Mouse (Mus musculus): ENCODE data around the gene Mrgprd. TPM values are rescaled to one million over a fixed set of nuclear protein-coding genes. Genes with fewer than 3 reads are reported as not detected.

Gene Mrgprd
- polyA plus RNA-seq, 1 experiment from 2014 or later, result not detected

DNA sequence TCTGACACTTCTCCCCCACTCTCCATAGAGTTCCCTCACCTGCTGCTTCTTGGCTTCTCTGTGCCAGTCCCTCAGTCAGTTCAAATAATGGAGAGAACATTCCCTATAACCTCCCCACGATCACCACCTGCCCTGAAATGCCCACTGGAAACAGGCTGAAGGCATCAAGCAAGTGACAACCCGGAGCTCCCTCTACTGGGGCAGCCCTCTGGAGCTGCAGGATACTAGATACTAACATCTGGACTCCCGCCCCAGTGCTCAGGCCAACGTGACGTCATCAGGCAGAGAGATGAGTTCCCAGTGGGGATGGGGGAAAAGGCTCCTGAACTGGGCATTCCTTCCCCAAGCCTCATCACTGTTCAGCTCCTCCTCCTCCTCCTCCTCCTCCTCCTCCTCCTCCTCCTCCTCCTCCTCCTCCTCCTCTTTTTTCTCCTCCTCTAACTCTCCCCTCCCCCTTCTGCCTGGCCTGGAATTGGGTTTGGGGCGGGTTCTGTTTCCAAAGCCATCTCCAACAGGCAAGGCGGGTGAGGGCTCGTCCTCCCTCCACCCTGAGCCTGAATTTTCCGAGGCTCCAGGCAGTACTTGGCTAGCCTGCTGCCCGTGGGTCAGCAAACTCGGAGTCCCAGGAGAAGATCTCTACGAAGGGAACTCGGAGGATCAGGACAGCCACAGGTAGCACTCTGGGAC, 14.2 kb upstream of the Mrgprd start, which contains the start of gene Mrgprf:
Gene Mrgprf (plus strand): TSS at position 508 of the 687 bp plus-strand sequence.
- H3K4me1 ChIP-seq (ENCODE audit: control insufficient read depth, insufficient read depth, low read length), result peaks cover 10% of the 10 kb centered on the region; the same call in 1 of the 2 replicates
- no peaks in the 10 kb centered on the region for H3K36me3 ChIP-seq (ENCODE audit: control insufficient read depth, insufficient read depth)
- WGBS, result 35% methylated on average over 13 of the region's 13 CpGs
- H3K27ac ChIP-seq (ENCODE audit: low read length), result no peak within 1 kb of the TSS
- no peaks in the 10 kb centered on the region for H3K27me3 ChIP-seq (ENCODE audit: control insufficient read depth, insufficient read depth, low read length)
- peak; percentile 23; the same call in 1 of the 2 replicates for ATAC-seq (replicated peaks; ENCODE audit: extremely low read depth, insufficient read depth, low FRiP score)
- H3K4me3 ChIP-seq (ENCODE audit: low read length), result no peak within 1 kb of the TSS
- H3K4me2 ChIP-seq (ENCODE audit: low read depth, low read length), result no peak within 1 kb of the TSS
- no peak within 1 kb of the TSS for H3K9ac ChIP-seq (ENCODE audit: low read length)
- no peaks in the 10 kb centered on the region for H3K9me3 ChIP-seq (replicated peaks; ENCODE audit: control insufficient read depth, low read length)

DNA sequence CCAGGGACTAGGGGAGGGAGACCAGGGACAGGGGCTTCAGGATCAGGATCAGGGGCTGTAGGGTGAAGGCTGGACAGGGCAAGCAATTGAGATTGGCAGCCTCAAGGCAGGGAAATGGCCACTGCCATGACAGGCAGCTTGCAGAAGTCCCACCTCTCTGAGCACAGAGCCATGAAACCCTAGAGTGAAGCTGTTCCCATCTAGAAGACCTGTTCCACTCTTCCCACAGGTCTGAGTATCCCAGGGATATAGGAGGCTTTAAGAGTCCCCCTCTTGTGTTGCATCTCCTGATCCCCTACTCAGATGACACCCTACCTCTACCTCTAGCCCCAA, 13.7 kb upstream of the Mrgprd start:
- no peak overlapping the region for H3K4me3 ChIP-seq (ENCODE audit: low read length)
- no peaks in the 10 kb centered on the region for H3K9me3 ChIP-seq (replicated peaks; ENCODE audit: control insufficient read depth, low read length)
- no peak for ATAC-seq (replicated peaks; ENCODE audit: extremely low read depth, insufficient read depth, low FRiP score)
- no peak overlapping the region for H3K27ac ChIP-seq (ENCODE audit: low read length)
- peaks cover 10% of the 10 kb centered on the region; the same call in 1 of the 2 replicates for H3K4me1 ChIP-seq (ENCODE audit: control insufficient read depth, insufficient read depth, low read length)
- H3K4me2 ChIP-seq (ENCODE audit: low read depth, low read length), result no peak overlapping the region
- H3K9ac ChIP-seq (ENCODE audit: low read length), result no peak overlapping the region
- H3K36me3 ChIP-seq (ENCODE audit: control insufficient read depth, insufficient read depth), result no peaks in the 10 kb centered on the region
- H3K27me3 ChIP-seq (ENCODE audit: control insufficient read depth, insufficient read depth, low read length), result no peaks in the 10 kb centered on the region

DNA sequence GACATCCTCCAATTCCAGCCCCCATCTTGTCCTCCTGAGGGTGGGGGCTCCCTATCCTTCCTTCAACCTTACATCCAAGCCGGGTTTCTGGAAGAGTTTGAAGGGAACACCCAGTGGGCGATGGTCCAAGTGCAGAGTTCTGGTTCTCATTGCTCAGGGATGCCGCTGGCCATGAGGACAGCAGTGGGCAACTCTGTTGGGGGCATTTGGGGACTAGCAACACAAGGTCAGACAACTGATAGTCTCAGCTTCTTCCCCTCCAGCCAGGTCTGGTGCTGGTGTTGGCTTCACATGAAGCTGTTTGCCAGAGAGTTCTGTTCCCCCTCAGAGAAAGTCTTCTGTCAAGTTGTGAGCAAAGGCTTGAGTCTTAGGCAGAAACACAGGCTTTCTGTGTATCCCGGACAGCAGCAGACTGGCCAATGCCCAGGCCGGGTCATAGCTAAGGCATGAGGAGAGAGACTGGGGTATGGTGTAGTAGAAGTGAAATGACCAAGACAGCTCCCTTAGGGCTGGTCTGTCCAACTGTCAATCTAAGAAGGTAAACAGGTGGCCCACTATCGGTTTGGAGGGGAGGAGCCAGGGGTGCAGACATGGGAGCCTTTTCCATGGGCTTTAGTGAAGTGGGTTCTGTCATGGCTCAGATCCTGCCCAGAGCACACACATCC, 13.2 kb upstream of the Mrgprd start:
- Histone ChIP-seq H3K27ac (ENCODE audit: low read length) (no peak overlapping the region), H3K4me1 (ENCODE audit: control insufficient read depth, insufficient read depth, low read length) (peaks cover 10% of the 10 kb centered on the region; the same call in 1 of the 2 replicates), H3K9ac (ENCODE audit: low read length) (no peak overlapping the region), H3K36me3 (ENCODE audit: control insufficient read depth, insufficient read depth) (no peaks in the 10 kb centered on the region), H3K9me3 (replicated peaks; ENCODE audit: control insufficient read depth, low read length) (no peaks in the 10 kb centered on the region), H3K4me2 (ENCODE audit: low read depth, low read length) (no peak overlapping the region), H3K27me3 (ENCODE audit: control insufficient read depth, insufficient read depth, low read length) (no peaks in the 10 kb centered on the region), H3K4me3 (ENCODE audit: low read length) (no peak overlapping the region)
- ATAC-seq (replicated peaks; ENCODE audit: extremely low read depth, insufficient read depth, low FRiP score), result no peak
- 75% methylated on average over 6 of the region's 6 CpGs for WGBS

DNA sequence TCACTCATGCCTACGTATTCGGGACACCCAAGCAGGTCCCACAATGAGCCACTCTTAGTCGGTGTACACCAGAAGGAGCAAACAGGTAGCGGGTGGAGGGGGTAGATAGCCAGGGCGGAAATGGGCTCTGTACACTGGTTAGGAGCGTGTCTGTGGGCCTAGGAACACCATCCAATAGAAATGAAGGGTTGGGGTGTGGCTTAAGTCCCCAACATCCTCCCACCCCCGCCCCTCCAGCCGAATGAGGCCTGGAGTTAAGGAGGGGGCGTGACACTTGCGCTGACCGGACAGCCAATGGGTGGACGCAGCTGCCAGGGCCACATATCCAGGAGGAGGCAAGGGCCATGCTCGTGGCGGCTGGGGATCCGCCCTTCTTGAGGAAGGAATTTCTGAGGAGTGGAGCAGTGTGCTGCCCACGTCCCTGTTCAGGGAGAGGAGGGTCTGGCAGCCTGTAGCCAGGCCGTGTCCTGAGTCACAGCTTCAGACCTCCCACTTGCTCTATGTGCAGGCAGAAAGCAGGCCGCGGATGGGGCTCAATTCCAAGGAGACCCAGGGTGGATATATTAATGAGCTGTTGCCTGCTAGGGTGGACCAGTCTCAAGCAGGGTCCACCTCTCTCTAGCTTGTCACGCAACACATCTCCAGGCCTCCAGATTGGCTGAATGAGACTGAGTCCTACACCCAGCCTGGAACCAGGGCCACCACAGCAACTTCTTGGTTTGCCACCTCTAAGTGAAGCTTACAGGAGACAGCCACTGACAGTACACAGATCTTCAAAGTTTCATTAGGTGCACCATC, 11.9 kb upstream of the Mrgprd start:
- ATAC-seq (replicated peaks; ENCODE audit: extremely low read depth, insufficient read depth, low FRiP score), result peak; percentile 84
- Histone ChIP-seq H3K27ac (ENCODE audit: low read length) (peak overlapping the region; percentile 47), H3K4me1 (ENCODE audit: control insufficient read depth, insufficient read depth, low read length) (peaks cover 10% of the 10 kb centered on the region; the same call in 1 of the 2 replicates), H3K4me3 (ENCODE audit: low read length) (peak overlapping the region; percentile 31), H3K36me3 (ENCODE audit: control insufficient read depth, insufficient read depth) (no peaks in the 10 kb centered on the region), H3K9ac (ENCODE audit: low read length) (peak overlapping the region; percentile 62), H3K4me2 (ENCODE audit: low read depth, low read length) (peak overlapping the region; percentile 63), H3K27me3 (ENCODE audit: control insufficient read depth, insufficient read depth, low read length) (no peaks in the 10 kb centered on the region), H3K9me3 (replicated peaks; ENCODE audit: control insufficient read depth, low read length) (no peaks in the 10 kb centered on the region)
- WGBS, result 12% methylated on average over 20 of the region's 20 CpGs

DNA sequence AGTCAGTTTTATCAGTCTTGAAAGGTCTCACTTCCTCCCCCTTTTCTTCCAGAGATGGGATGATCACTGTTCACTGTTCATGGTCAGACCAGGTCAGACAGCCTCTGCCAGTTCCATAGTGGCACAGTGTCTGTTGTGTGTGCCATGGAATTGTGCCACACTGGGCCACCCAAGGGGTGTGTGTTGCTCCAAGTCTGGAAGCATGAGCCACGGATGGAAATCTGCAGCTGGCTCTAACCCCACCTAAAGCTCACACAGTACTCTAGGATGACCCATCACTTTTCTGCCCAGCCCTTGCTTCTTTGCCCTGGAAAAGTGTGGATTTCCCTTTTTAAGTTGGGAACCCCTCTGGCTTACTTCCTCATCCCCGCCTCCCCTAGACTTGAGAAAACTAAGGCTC, 10.5 kb upstream of the Mrgprd start:
- peaks cover 10% of the 10 kb centered on the region; the same call in 1 of the 2 replicates for H3K4me1 ChIP-seq (ENCODE audit: control insufficient read depth, insufficient read depth, low read length)
- no peak overlapping the region for H3K4me2 ChIP-seq (ENCODE audit: low read depth, low read length)
- H3K9ac ChIP-seq (ENCODE audit: low read length), result no peak overlapping the region
- WGBS, result 75% methylated on average over 2 of the region's 2 CpGs
- H3K36me3 ChIP-seq (ENCODE audit: control insufficient read depth, insufficient read depth), result no peaks in the 10 kb centered on the region
- no peak for ATAC-seq (replicated peaks; ENCODE audit: extremely low read depth, insufficient read depth, low FRiP score)
- H3K4me3 ChIP-seq (ENCODE audit: low read length), result no peak overlapping the region
- no peaks in the 10 kb centered on the region for H3K9me3 ChIP-seq (replicated peaks; ENCODE audit: control insufficient read depth, low read length)
- no peak overlapping the region for H3K27ac ChIP-seq (ENCODE audit: low read length)
- no peaks in the 10 kb centered on the region for H3K27me3 ChIP-seq (ENCODE audit: control insufficient read depth, insufficient read depth, low read length)

DNA sequence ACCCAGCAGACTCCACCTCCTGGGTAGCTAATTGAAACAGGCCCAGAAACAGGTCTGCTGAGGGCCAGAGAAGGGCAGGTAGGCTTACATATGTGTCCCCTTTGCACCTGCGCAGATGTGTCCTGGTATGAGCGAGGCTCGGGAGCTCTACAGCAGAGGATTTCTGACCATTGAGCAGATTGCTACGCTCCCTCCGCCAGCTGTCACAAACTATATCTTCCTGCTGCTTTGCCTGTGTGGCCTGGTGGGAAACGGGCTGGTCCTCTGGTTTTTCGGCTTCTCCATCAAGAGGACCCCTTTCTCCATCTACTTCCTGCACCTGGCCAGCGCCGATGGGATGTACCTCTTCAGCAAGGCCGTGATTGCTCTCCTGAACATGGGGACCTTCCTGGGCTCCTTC, 7.0 kb upstream of the Mrgprd start:
- WGBS, result 89% methylated on average over 10 of the region's 10 CpGs
- no peak for ATAC-seq (replicated peaks; ENCODE audit: extremely low read depth, insufficient read depth, low FRiP score)
- no peaks in the 10 kb centered on the region for H3K27me3 ChIP-seq (ENCODE audit: control insufficient read depth, insufficient read depth, low read length)
- H3K4me1 ChIP-seq (ENCODE audit: control insufficient read depth, insufficient read depth, low read length), result peaks cover 3% of the 10 kb centered on the region; the same call in 1 of the 2 replicates
- no peaks in the 10 kb centered on the region for H3K9me3 ChIP-seq (replicated peaks; ENCODE audit: control insufficient read depth, low read length)
- no peak overlapping the region for H3K9ac ChIP-seq (ENCODE audit: low read length)
- H3K36me3 ChIP-seq (ENCODE audit: control insufficient read depth, insufficient read depth), result no peaks in the 10 kb centered on the region
- no peak overlapping the region for H3K27ac ChIP-seq (ENCODE audit: low read length)
- H3K4me2 ChIP-seq (ENCODE audit: low read depth, low read length), result no peak overlapping the region
- no peak overlapping the region for H3K4me3 ChIP-seq (ENCODE audit: low read length)

DNA sequence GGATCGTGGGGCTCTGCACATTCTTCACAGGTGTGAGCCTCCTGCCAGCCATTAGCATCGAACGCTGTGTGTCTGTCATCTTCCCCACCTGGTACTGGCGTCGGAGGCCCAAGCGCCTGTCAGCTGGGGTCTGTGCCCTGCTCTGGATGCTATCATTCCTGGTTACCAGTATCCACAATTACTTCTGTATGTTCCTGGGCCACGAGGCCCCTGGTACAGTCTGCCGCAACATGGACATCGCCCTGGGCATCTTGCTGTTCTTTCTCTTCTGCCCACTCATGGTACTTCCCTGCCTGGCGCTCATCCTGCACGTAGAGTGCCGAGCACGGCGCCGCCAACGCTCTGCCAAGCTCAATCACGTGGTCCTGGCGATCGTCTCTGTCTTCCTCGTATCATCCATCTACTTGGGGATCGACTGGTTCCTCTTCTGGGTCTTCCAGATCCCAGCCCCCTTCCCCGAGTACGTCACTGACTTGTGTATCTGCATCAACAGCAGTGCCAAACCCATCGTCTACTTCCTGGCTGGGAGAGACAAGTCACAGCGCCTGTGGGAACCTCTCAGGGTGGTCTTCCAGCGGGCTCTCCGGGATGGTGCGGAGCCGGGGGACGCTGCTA, 6.5 kb upstream of the Mrgprd start:
- Histone ChIP-seq H3K9ac (ENCODE audit: low read length) (no peak overlapping the region), H3K4me3 (ENCODE audit: low read length) (no peak overlapping the region), H3K27me3 (ENCODE audit: control insufficient read depth, insufficient read depth, low read length) (no peaks in the 10 kb centered on the region), H3K27ac (ENCODE audit: low read length) (no peak overlapping the region), H3K36me3 (ENCODE audit: control insufficient read depth, insufficient read depth) (no peaks in the 10 kb centered on the region), H3K4me1 (ENCODE audit: control insufficient read depth, insufficient read depth, low read length) (no peaks in the 10 kb centered on the region), H3K4me2 (ENCODE audit: low read depth, low read length) (no peak overlapping the region), H3K9me3 (replicated peaks; ENCODE audit: control insufficient read depth, low read length) (no peaks in the 10 kb centered on the region)
- 65% methylated on average over 30 of the region's 30 CpGs for WGBS
- ATAC-seq (replicated peaks; ENCODE audit: extremely low read depth, insufficient read depth, low FRiP score), result no peak

DNA sequence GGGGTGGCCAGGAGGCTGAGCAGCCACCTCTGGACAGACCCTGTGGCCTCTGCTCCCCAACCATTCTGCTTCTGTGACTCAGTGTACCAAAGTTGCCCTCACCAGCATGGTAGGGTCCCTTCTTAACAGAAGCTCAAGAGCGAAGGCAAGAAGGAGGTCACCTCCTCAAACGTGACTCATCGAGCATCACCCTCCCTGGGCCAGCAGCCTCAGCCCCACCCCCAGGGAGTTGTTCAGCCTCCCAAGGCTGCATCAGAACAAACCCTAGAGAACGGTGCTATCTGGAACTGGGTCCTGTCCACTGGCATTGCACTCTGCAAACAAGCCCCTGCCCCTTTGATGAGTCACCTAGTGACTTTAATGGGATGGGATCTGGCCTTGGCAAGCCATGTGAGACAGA, 5.8 kb upstream of the Mrgprd start:
- no peak overlapping the region for H3K27ac ChIP-seq (ENCODE audit: low read length)
- H3K36me3 ChIP-seq (ENCODE audit: control insufficient read depth, insufficient read depth), result no peaks in the 10 kb centered on the region
- H3K9me3 ChIP-seq (replicated peaks; ENCODE audit: control insufficient read depth, low read length), result no peaks in the 10 kb centered on the region
- H3K4me2 ChIP-seq (ENCODE audit: low read depth, low read length), result no peak overlapping the region
- no peaks in the 10 kb centered on the region for H3K27me3 ChIP-seq (ENCODE audit: control insufficient read depth, insufficient read depth, low read length)
- WGBS, result 46% methylated on average over 4 of the region's 4 CpGs
- H3K9ac ChIP-seq (ENCODE audit: low read length), result no peak overlapping the region
- H3K4me3 ChIP-seq (ENCODE audit: low read length), result no peak overlapping the region
- ATAC-seq (replicated peaks; ENCODE audit: extremely low read depth, insufficient read depth, low FRiP score), result no peak
- no peaks in the 10 kb centered on the region for H3K4me1 ChIP-seq (ENCODE audit: control insufficient read depth, insufficient read depth, low read length)

Measured in heart, embryonic 16.5 days (tissue).